Mouse (Mus musculus) midbrain, postnatal 0 days (tissue): Measurements from ENCODE around the gene Cenpt. TPM values are rescaled to one million over a fixed set of nuclear protein-coding genes. Genes with fewer than 3 reads are reported as not detected.

Source experiments
- ATAC-seq: fragments of 200-750 bp; cut with Nextera tagmentation; 2 replicates; pipeline ENCODE4 v1.8.0; 2017; ENCODE audit warnings: moderate number of reproducible peaks, mild to moderate bottlenecking, moderate TSS enrichment, moderate library complexity; ENCODE audit not compliant: low FRiP score
- DNase-seq: peaks from one replicate; pipeline ENCODE4 v3.0.0-alpha.2; 2015; ENCODE audit warnings: low spot score
- H3K27ac ChIP-seq: fragments of 300-500 bp; sonication (generic); 2 replicates; pipeline ENCODE4 v1.5.1; 2014; ENCODE audit warnings: low read depth, mild to moderate bottlenecking, low read length, mixed read lengths
- H3K27me3 ChIP-seq: fragments of 300-500 bp; sonication (generic); 2 replicates; pipeline ENCODE4 v1.6.1; 2014; ENCODE audit warnings: low read length, control low read depth, mixed read lengths; ENCODE audit not compliant: insufficient read depth
- H3K36me3 ChIP-seq: fragments of 300-500 bp; sonication (generic); 2 replicates; pipeline ENCODE4 v1.6.1; 2014; ENCODE audit warnings: low read length, control low read depth, mixed read lengths; ENCODE audit not compliant: insufficient read depth
- H3K4me1 ChIP-seq: fragments of 300-500 bp; sonication (generic); 2 replicates; pipeline ENCODE4 v1.6.1; 2014; ENCODE audit warnings: mild to moderate bottlenecking, control low read depth, antibody characterized with exemption, low read length, mixed read lengths; ENCODE audit not compliant: insufficient read depth
- H3K4me2 ChIP-seq: fragments of 300-500 bp; sonication (generic); 2 replicates; pipeline ENCODE4 v1.6.1; 2014; ENCODE audit warnings: low read depth, mild to moderate bottlenecking, low read length, mixed read lengths; ENCODE audit not compliant: poor library complexity, severe bottlenecking
- H3K4me3 ChIP-seq: fragments of 300-500 bp; sonication (generic); 2 replicates; pipeline ENCODE4 v1.5.1; 2014; ENCODE audit warnings: low read depth, mild to moderate bottlenecking, low read length, moderate library complexity
- H3K9ac ChIP-seq: fragments of 300-500 bp; sonication (generic); replicated peaks from 2 replicates; pipeline ENCODE4 v1.6.1; 2014; ENCODE audit warnings: mild to moderate bottlenecking, low read length, moderate library complexity, mixed read lengths; ENCODE audit not compliant: poor library complexity, severe bottlenecking
- H3K9me3 ChIP-seq: fragments of 300-500 bp; sonication (generic); 2 replicates; pipeline ENCODE4 v1.6.1; 2016; ENCODE audit warnings: low read length, control low read depth
- CTCF ChIP-seq: IDR thresholded peaks from 2 replicates; pipeline ENCODE4 v1.5.1; 2016; ENCODE audit warnings: antibody characterized with exemption, mild to moderate bottlenecking
- WGBS: fragments of 180-500 bp; shearing (Covaris S2); extraction: QIAGEN DNeasy Blood & Tissue Kit; methylation state at CpG from one replicate; pipeline ENCODE4 v1.1.7; 2014; 5-methylcytosine and 5-hydroxymethylcytosine counted together
- polyA plus RNA-seq: library from polyadenylated mRNA; unstranded; fragments of >200 nt; fragmentation: Nextera tagmentation; extraction: Ambion mirVana; gene quantifications from 2 replicates; pipeline ENCODE4 v1.2.1, GENCODE M21; 2015
- total RNA-seq: library from RNA; depleted of rRNA; stranded (reverse); fragments of >200 nt; gene quantifications from 2 replicates; pipeline ENCODE4 v1.2.3, GENCODE M21; 2014

The Cenpt gene
- total and polyA plus RNA-seq, 2 experiments from 2014 or later = 44.8 to 45.2 TPM

- Histone ChIP-seq H3K9ac (no peak overlapping the region), H3K27me3 (no peaks in the 10 kb centered on the region), H3K36me3 (peaks cover 17% of the 10 kb centered on the region), H3K9me3 (no peaks in the 10 kb centered on the region), H3K4me1 (no peaks in the 10 kb centered on the region), H3K4me2 (no peak overlapping the region), H3K27ac (no peak overlapping the region), H3K4me3 (no peak overlapping the region)
- 90% methylated on average over 3 of the region's 3 CpGs for WGBS
- DNase-seq (no peak), ATAC-seq (no peak)
- no peak for TF ChIP-seq CTCF
Measured at GRCm38 (mm10) chr8:105819659-105820058, 33.4 kb downstream of the Cenpt start.

- 94% methylated on average over 6 of the region's 6 CpGs for WGBS
- Histone ChIP-seq H3K4me1 (no peaks in the 10 kb centered on the region), H3K27me3 (no peaks in the 10 kb centered on the region), H3K9me3 (no peaks in the 10 kb centered on the region), H3K4me2 (no peak overlapping the region), H3K27ac (no peak overlapping the region), H3K4me3 (no peak overlapping the region), H3K36me3 (no peaks in the 10 kb centered on the region), H3K9ac (no peak overlapping the region)
- DNase-seq (no peak), ATAC-seq (no peak)
- TF ChIP-seq CTCF = no peak
Measured at GRCm38 (mm10) chr8:105813241-105813640, 39.8 kb downstream of the Cenpt start.

- Histone ChIP-seq H3K36me3 (no peaks in the 10 kb centered on the region), H3K4me1 (no peaks in the 10 kb centered on the region), H3K27me3 (no peaks in the 10 kb centered on the region), H3K4me2 (no peak overlapping the region), H3K9ac (no peak overlapping the region), H3K27ac (no peak overlapping the region), H3K4me3 (no peak overlapping the region), H3K9me3 (no peaks in the 10 kb centered on the region)
- no peak for TF ChIP-seq CTCF
- 92% methylated on average over 5 of the region's 5 CpGs for WGBS
- ATAC-seq (no peak), DNase-seq (no peak)
Measured at GRCm38 (mm10) chr8:105812511-105812910, 40.6 kb downstream of the Cenpt start.

- Histone ChIP-seq H3K27ac (no peak overlapping the region), H3K4me3 (no peak overlapping the region), H3K4me1 (no peaks in the 10 kb centered on the region), H3K4me2 (no peak overlapping the region), H3K9me3 (no peaks in the 10 kb centered on the region), H3K36me3 (no peaks in the 10 kb centered on the region), H3K9ac (no peak overlapping the region), H3K27me3 (no peaks in the 10 kb centered on the region)
- DNase-seq (no peak), ATAC-seq (no peak)
- WGBS = 71% methylated on average over 3 of the region's 3 CpGs
- TF ChIP-seq CTCF = no peak
Measured at GRCm38 (mm10) chr8:105811543-105811942, 41.5 kb downstream of the Cenpt start.

- Histone ChIP-seq H3K36me3 (no peaks in the 10 kb centered on the region), H3K27ac (no peak overlapping the region), H3K9me3 (no peaks in the 10 kb centered on the region), H3K4me3 (no peak overlapping the region), H3K4me1 (no peaks in the 10 kb centered on the region), H3K4me2 (no peak overlapping the region), H3K27me3 (no peaks in the 10 kb centered on the region), H3K9ac (no peak overlapping the region)
- TF ChIP-seq CTCF = no peak
- ATAC-seq (no peak), DNase-seq (no peak)
- WGBS = 81% methylated on average over 10 of the region's 10 CpGs
Measured at GRCm38 (mm10) chr8:105811061-105811460, 42.0 kb downstream of the Cenpt start.

- no peaks in the 10 kb centered on the region for H3K9me3 ChIP-seq
- no peak overlapping the region for H3K4me2 ChIP-seq
- no peak overlapping the region for H3K27ac ChIP-seq
- no peaks in the 10 kb centered on the region for H3K27me3 ChIP-seq
- no peak overlapping the region for H3K9ac ChIP-seq
- TF ChIP-seq CTCF = no peak
- H3K4me3 ChIP-seq = no peak overlapping the region
- no peaks in the 10 kb centered on the region for H3K4me1 ChIP-seq
- 75% methylated on average over 6 of the region's 6 CpGs for WGBS
- 0 out of 2 replicates have a peak, but pooled peaks cover under 1% of the 10 kb centered on the region for H3K36me3 ChIP-seq
- DNase-seq (no peak), ATAC-seq (no peak)
Measured at GRCm38 (mm10) chr8:105810245-105810786, 42.8 kb downstream of the Cenpt start.
